ENCODE assay signal across 8 mouse cellular contexts in the genomic region with DNA sequence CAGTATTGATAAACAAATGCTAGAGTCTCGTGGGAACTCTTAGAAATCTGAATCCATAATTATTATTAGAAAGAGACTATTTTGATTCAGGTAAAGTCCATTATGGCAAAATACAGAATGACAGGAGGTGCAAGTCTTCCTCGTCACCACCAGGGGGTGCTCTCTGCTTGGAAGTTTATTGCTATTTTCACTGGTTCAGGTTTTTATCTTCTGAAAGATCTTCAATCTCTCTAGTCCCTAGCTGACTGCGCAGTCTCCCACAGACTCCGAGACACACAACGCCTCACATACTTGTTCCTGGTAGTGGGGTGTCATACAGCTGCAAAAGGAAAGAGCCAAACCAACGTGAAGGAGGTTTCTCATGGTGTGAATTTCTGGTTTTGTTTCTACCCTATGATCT. TPM values are rescaled to one million over a fixed set of nuclear protein-coding genes. Genes with fewer than 3 reads are reported as not detected.
DNase-seq lines count a peak whose midpoint lies in the region; ATAC-seq and TF ChIP-seq lines count a peak whose summit lies in the region.

No protein-coding gene starts in this region.

- POLR2A ChIA-PET in Patski (lab: Charles Lee), result no interaction called here

- no peaks in the 10 kb centered on the region for H3K9me3 ChIP-seq in hindbrain, embryonic 14.5 days (ENCODE audit: control insufficient read depth, low read length)
- peaks cover 4% of the 10 kb centered on the region for H3K9me3 ChIP-seq in liver, embryonic 13.5 days (replicated peaks)
- no peaks in the 10 kb centered on the region for H3K9me3 ChIP-seq in neural tube, embryonic 13.5 days

- H3K4me1 ChIP-seq in hindbrain, embryonic 14.5 days (replicated peaks; ENCODE audit: control insufficient read depth, insufficient read depth, low read length), result no peaks in the 10 kb centered on the region
- H3K4me1 ChIP-seq in liver, embryonic 13.5 days (replicated peaks), result peaks cover 15% of the 10 kb centered on the region
- no peaks in the 10 kb centered on the region for H3K4me1 ChIP-seq in neural tube, embryonic 13.5 days (replicated peaks)

- H3K27ac ChIP-seq in hindbrain, embryonic 14.5 days, result no peak overlapping the region
- H3K27ac ChIP-seq in liver, embryonic 13.5 days, result no peak overlapping the region
- no peak overlapping the region for H3K27ac ChIP-seq in neural tube, embryonic 13.5 days (replicated peaks)

- 28% methylated on average over 6 of the region's 6 CpGs for WGBS in hindbrain, embryonic 14.5 days
- WGBS in liver, embryonic 13.5 days (ENCODE audit: insufficient replicate concordance), result 16% methylated on average over 6 of the region's 6 CpGs
- 28% methylated on average over 6 of the region's 6 CpGs for WGBS in neural tube, embryonic 13.5 days

- no peak overlapping the region for H3K4me2 ChIP-seq in hindbrain, embryonic 14.5 days (replicated peaks)
- H3K4me2 ChIP-seq in liver, embryonic 13.5 days, result no peak overlapping the region
- H3K4me2 ChIP-seq in neural tube, embryonic 13.5 days, result no peak overlapping the region

- DNase-seq in layer of hippocampus, postnatal 10 days (ENCODE audit: low spot score in 2 of 2), result peak; percentile 49 to 67
- no peak for DNase-seq in layer of hippocampus, adult 8-10 months (ENCODE audit: low spot score in 2 of 2)
- no peak for DNase-seq in Patski (ENCODE audit: low read depth, low spot score)
- peak; percentile 69 to 75 for DNase-seq in cerebellum, postnatal 14 days
- peak; percentile 83 for DNase-seq in hindbrain, embryonic 14.5 days (ENCODE audit: low spot score)
- DNase-seq in liver, embryonic 13.5 days, result peak; percentile 18
- peak; percentile 34 for DNase-seq in yolk sac, embryonic 10.5 days (ENCODE audit: low spot score)

- in situ Hi-C loops in Patski (cut with MboI; ENCODE audit: low pct_unique_long_range_greater_than_20kb), result loop anchor here (5.0 kb wide), 1 partner anchor 46 kb away; no protein-coding TSS in a partner anchor

- CTCF ChIA-PET in Patski (lab: Charles Lee), result interaction anchor here (0.8 to 5.6 kb wide), 9 partner anchors 15 to 46 kb away, joined by 3 to 38 read pairs (median 3); a partner anchor contains a TSS

- H3K9ac ChIP-seq in hindbrain, embryonic 14.5 days, result no peak overlapping the region
- no peak overlapping the region for H3K9ac ChIP-seq in liver, embryonic 13.5 days
- H3K9ac ChIP-seq in neural tube, embryonic 13.5 days, result no peak overlapping the region

- peaks cover 21% of the 10 kb centered on the region for H3K36me3 ChIP-seq in hindbrain, embryonic 14.5 days (replicated peaks; ENCODE audit: control insufficient read depth, insufficient read depth)
- H3K36me3 ChIP-seq in liver, embryonic 13.5 days, result peaks cover 50% of the 10 kb centered on the region
- H3K36me3 ChIP-seq in neural tube, embryonic 13.5 days, result peaks cover 25% of the 10 kb centered on the region

- no peaks in the 10 kb centered on the region for H3K27me3 ChIP-seq in Patski
- H3K27me3 ChIP-seq in hindbrain, embryonic 14.5 days (ENCODE audit: control insufficient read depth, insufficient read depth, low read length), result no peaks in the 10 kb centered on the region
- H3K27me3 ChIP-seq in liver, embryonic 13.5 days, result no peaks in the 10 kb centered on the region
- no peaks in the 10 kb centered on the region for H3K27me3 ChIP-seq in neural tube, embryonic 13.5 days

- no peak overlapping the region for H3K4me3 ChIP-seq in hindbrain, embryonic 14.5 days (replicated peaks; ENCODE audit: low read length)
- no peak overlapping the region for H3K4me3 ChIP-seq in liver, embryonic 13.5 days (replicated peaks)
- no peak overlapping the region for H3K4me3 ChIP-seq in neural tube, embryonic 13.5 days

- ATAC-seq in Patski, result no peak
- 0 out of 2 replicates have a peak, but pooled peaks have one; percentile 46 for ATAC-seq in hindbrain, embryonic 14.5 days (ENCODE audit: low FRiP score)
- peak; percentile 58; the same call in 1 of the 2 replicates for ATAC-seq in liver, embryonic 13.5 days (ENCODE audit: low read depth)
- ATAC-seq in neural tube, embryonic 13.5 days (ENCODE audit: low read depth), result peak; percentile 64; the same call in 1 of the 2 replicates

- peak; percentile 69 for TF ChIP-seq CTCF in Patski (IDR thresholded peaks at IDR 0.05)

RNA-seq across cellular contexts. Expression of a gene that starts 30.6 kb away (rescaled TPM):
- 100 to 1,000 TPM; 123 to 131 TPM for total RNA-seq in layer of hippocampus, postnatal 10 days (2021)
- 100 to 1,000 TPM; 151 to 166 (median 157) TPM for total RNA-seq in layer of hippocampus, adult 8-10 months (2022)
- polyA plus RNA-seq in Patski (2021), result 27.3 TPM
- 57.3 and 61.4 TPM in 2 replicates for polyA plus RNA-seq in hindbrain, embryonic 14.5 days (2014; fragmentation: Nextera tagmentation; extraction: Ambion mirVana)
- polyA plus RNA-seq in liver, embryonic 13.5 days (2015; fragmentation: Nextera tagmentation; extraction: Ambion mirVana), result 19.8 and 23.7 TPM in 2 replicates
- polyA plus RNA-seq in neural tube, embryonic 13.5 days (2015; fragmentation: Nextera tagmentation; extraction: Ambion mirVana), result 42.0 and 42.4 TPM in 2 replicates

RNA-seq across cellular contexts. Expression of a gene that starts 34.9 kb away (rescaled TPM):
- total RNA-seq in layer of hippocampus, postnatal 10 days (2021), result 1 to 10 TPM; 3.0 to 3.3 TPM
- 1 to 10 TPM; 1.6 to 3.0 (median 2.6) TPM for total RNA-seq in layer of hippocampus, adult 8-10 months (2022)
- 1.4 TPM for polyA plus RNA-seq in Patski (2021)
- 5.4 and 6.0 TPM in 2 replicates for polyA plus RNA-seq in hindbrain, embryonic 14.5 days (2014; fragmentation: Nextera tagmentation; extraction: Ambion mirVana)
- 1.8 and 2.0 TPM in 2 replicates for polyA plus RNA-seq in liver, embryonic 13.5 days (2015; fragmentation: Nextera tagmentation; extraction: Ambion mirVana)
- polyA plus RNA-seq in neural tube, embryonic 13.5 days (2015; fragmentation: Nextera tagmentation; extraction: Ambion mirVana), result 7.9 and 8.3 TPM in 2 replicates

RNA-seq across cellular contexts. Expression of a gene that starts 52.7 kb away (rescaled TPM):
- total RNA-seq in layer of hippocampus, postnatal 10 days (2021), result 10 to 100 TPM in 1 of 2 experiments, 1 to 10 TPM in 1; 8.7 to 11.4 TPM
- 1 to 10 TPM; 4.1 to 5.7 (median 5.0) TPM for total RNA-seq in layer of hippocampus, adult 8-10 months (2022)
- polyA plus RNA-seq in Patski (2021), result 0.05 TPM
- polyA plus RNA-seq in hindbrain, embryonic 14.5 days (2014; fragmentation: Nextera tagmentation; extraction: Ambion mirVana), result 17.0 and 17.1 TPM in 2 replicates
- polyA plus RNA-seq in liver, embryonic 13.5 days (2015; fragmentation: Nextera tagmentation; extraction: Ambion mirVana), result 1.8 and 2.3 TPM in 2 replicates
- polyA plus RNA-seq in neural tube, embryonic 13.5 days (2015; fragmentation: Nextera tagmentation; extraction: Ambion mirVana), result 17.7 and 24.4 TPM in 2 replicates

Comparison
In these comparisons a context has a peak if more than half of its experiments do, and no peak if none do; other contexts are left out.
1. DNase-seq: peak in layer of hippocampus, postnatal 10 days (2 of 2), cerebellum, postnatal 14 days (2 of 2), hindbrain, embryonic 14.5 days (single experiment), liver, embryonic 13.5 days (single experiment) and yolk sac, embryonic 10.5 days (single experiment); none in layer of hippocampus, adult 8-10 months (0 of 2) and Patski (single experiment).